Mouse (Mus musculus) fibroblast of lung, adult 2 months (primary cell): ENCODE measurements around the gene Hist1h2ba.

Experiments
- DNase-seq: peaks from one replicate; pipeline ENCODE4 v3.0.0-alpha.2; 2011; ENCODE audit warnings: low read depth

Gene Hist1h2ba

GRCm38 (mm10) chr13:23898242-23898641 is 35.7 kb downstream of the Hist1h2ba start:
- DNase-seq, result no peak

GRCm38 (mm10) chr13:23893269-23893593 is 40.7 kb downstream of the Hist1h2ba start:
- no peak for DNase-seq

- no peak for DNase-seq
These were observed 41.2 kb downstream of the Hist1h2ba start for GRCm38 (mm10) chr13:23892592-23893268.

- DNase-seq, result no peak
These were observed 44.8 kb downstream of the Hist1h2ba start for GRCm38 (mm10) chr13:23889011-23889605.

- no peak for DNase-seq
These were observed 46.8 kb downstream of the Hist1h2ba start for GRCm38 (mm10) chr13:23887026-23887725.

- DNase-seq, result no peak
These were observed 48.4 kb downstream of the Hist1h2ba start for GRCm38 (mm10) chr13:23885540-23885939.
